Mouse (Mus musculus): ENCODE results near the gene Zfp105.

Zfp105 gene

DNA sequence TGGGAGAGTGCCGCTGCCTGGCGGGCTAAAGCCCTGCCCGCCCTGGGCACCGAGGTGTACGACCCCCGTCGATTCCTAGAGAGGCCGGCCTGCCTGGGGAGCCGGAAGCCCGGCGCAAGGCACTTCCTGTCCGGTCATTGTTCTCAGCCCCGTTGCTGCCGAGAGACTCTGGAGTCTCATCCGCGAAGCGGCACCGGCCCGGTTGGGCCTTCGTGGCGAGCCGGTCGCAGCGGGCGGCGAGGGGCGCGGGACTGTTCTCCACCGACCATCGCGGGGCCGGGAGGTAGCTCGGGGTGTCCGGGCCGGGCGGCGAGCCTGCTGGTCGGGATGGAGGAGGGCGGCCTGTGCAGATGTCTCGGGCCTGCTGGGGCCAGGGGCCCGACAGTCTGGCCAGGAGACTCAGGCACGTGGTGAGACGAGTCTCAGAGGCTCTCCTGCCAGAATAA is at the start of gene Zfp105:
Gene Zfp105 (plus strand): TSS at position 137 of the 446 bp plus-strand sequence.
- DNase-seq (ENCODE audit: inconsistent age in 2 of 2, low spot score in 1 of 2) = peak; percentile 70 to 89

DNA sequence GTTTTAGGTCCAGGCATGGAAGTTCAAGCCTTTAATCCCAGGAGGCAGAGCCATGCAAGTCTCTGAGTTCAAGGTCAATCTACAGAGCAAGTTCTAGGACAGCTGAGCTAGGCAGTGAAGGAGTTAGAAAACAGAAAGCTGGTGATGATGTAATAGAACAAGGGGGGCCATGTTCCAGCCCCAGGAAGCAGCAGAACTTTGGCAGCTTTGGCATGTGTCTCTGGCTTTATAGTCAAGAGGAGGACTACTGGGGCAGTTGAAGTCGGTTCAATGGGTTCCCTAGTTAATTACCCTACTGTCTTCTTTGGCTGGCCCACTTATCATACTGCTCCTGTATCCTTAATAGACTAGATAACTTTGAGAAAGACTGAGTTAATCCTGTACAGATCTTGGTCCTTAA is 48.2 kb upstream of the Zfp105 start:
- DNase-seq (ENCODE audit: inconsistent age in 2 of 2, low spot score in 1 of 2) = no peak

DNA sequence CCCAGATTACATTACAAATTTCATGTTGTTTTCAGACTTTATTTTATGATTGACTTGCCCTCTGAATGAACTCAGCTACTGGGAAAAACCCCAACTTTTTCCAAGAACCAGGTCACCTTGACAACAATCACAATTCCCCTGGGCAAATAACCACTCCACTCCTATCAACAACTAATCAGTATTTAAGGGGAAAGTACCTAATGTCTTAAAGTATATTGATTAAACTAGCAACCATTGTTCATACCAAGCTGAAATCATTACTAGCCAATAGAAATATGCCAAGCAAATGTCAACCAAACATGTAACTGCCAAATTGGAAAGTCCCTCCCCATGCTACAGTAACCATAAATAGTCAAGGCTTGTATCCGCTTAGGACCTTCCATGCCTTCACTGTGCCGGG is 47.7 kb upstream of the Zfp105 start:
- no peak for DNase-seq (ENCODE audit: inconsistent age in 2 of 2, low spot score in 1 of 2)

DNA sequence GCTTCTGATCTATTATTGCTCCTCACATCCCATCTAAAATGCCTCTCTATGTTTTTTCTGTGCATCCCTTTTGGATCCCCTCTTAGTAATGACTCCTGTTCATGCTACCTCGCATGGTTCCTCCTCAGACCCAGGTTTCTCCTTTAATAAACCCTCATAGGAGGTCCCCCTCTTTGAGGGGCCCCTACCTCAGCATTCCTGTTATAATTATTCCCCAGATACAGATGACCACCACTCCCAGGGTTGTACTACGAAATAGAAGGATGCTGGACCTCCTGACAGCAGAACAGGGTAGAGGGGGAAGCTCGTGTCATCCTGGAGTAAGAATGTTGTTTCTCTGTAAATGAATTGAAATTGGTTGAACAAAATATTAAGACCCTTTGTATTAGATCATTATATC is 37.5 kb upstream of the Zfp105 start, which contains the start of gene Zkscan7:
Gene Zkscan7 (plus strand): TSS at position 301 of the 400 bp plus-strand sequence.
- no peak for DNase-seq (ENCODE audit: inconsistent age in 2 of 2, low spot score in 1 of 2)

DNA sequence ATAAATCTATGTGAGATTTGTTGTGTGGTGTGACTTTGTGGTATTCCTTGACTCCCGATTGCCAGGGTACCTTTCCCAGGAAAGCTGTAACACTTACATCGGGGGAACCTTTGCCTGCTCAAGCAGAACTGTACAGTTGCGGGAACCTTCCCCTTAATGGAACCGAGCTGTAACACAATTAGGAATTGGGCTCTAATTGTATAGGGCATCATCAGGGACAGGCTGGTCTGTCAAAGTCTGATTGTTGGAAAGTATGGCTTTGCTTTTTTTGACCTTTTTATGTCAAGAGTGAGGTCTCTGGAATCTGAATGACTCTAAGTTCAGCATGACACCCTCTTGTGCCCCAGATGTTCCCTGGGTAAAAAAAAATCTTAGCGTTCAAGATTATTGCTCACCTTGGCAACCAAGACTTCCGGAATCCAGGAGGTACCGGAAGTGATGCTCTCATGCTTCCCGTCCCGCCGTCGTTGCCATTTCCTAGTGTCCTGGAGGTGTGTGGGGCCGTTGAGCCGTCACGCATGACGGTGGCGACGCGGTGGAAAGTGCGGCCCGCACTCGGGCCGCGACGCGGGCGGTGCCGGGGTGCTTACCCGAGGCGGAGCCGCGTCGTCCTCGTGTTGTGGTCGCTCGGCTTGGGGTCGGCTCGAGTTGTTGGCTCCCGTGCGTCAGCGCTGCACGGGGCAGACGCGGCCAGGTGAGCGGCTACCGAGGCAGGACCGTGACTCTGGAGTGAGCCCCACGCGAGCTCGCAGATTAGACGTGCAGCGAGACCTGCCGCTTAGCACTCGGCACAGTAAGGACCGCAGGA is 36.3 kb upstream of the Zfp105 start:
- peak; percentile 70 to 90 for DNase-seq (ENCODE audit: inconsistent age in 2 of 2, low spot score in 1 of 2)

DNA sequence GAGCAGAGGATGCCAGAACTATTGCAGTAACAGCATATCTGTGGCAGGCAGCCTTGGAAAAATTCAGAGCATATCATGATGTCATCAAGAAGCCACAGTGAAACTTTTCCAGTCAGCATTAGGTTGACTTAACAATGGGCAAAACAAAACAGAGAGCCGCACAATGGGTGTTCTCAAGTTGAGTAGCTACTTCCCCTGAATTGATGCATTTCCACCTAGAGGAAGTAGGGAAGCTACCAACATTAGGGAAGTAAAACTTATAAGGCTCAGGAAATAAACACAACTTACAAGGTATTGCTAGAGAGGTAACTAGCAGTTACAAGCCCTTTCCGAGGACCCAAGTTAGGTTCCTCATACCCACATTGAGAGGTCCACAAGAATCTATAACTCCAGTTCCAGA is 21.8 kb upstream of the Zfp105 start:
- no peak for DNase-seq (ENCODE audit: inconsistent age in 2 of 2, low spot score in 1 of 2)

DNA sequence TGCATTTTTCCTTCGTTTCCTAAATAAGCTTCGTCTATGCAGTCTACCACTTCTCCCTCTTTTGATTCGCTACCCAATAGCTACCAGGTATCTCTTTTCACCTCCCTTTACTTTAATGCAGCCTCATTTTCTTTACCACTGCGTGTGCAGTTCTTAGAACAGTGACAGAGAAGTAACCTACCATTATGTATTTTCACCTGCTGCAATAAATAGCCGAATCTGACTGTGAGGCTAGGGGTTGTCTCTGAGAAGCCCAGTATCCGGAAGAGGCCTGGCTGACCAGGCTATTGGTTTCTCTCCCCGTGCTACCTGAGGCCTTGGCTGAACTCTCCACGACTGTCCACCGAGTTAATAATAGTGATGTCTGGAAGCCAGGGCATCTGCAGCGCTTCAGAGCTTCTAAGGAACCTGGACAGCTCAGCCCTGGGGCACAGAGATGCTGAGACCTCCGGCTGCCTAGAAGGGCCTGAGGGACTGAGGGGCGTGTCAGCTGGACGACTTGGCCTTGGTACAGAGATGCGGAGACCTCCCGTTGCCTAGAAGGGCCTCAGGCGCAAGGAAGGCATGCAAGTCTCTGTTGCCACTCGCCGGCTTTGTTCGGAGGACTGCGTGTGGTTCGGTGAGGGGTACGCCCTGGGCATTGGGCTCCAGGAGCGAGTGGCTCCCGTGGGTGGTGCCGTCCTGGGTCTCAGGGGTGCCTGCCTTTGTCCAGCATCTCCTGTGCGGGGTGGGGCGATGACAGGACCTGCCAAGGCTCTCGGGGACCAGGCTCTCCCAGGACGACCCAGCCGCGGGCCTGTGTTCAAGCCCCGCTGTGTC is 19.9 kb upstream of the Zfp105 start:
- peak; percentile 56 to 78 for DNase-seq (ENCODE audit: inconsistent age in 2 of 2, low spot score in 1 of 2)

DNA sequence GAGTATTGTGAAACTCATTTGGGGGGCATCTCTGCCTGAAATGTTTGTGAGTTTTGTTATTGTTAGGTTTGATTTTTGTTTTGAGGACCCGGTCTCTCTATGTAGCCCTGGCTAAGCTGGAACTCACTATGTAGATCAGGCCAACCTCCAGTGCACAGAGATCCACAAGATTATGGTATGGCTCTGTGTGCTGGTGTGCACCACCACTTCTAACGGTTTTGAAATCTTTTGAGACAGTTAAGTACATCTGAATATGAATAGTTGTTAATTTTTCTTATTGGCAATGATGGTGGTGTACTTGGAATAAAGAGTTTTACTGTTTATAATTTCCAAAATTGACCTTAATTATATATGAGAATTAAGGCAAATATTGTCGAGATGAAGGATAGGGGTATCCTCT is 436 bp upstream of the Zfp105 start:
- no peak for DNase-seq (ENCODE audit: inconsistent age in 2 of 2, low spot score in 1 of 2)

DNA sequence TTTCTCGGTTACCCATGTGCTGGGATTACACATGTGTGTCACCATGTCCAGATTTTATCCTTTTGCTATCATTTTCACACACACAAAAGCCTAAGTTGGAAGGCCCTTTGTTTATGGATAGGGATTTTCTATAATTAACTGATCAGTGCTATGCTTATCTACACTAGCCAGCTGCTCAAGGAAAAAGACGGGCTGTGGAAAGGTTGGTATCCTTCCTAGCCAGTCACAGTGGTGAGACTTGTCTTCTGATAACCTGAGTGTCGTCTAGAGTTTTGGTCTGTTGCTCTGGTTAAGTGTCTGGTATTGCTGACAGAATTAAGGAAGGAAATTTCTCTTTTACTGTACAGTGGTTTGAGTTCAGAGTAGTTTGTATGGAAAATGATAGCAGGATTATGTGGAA is 6.0 kb downstream of the Zfp105 start:
- DNase-seq (ENCODE audit: inconsistent age in 2 of 2, low spot score in 1 of 2) = no peak

DNA sequence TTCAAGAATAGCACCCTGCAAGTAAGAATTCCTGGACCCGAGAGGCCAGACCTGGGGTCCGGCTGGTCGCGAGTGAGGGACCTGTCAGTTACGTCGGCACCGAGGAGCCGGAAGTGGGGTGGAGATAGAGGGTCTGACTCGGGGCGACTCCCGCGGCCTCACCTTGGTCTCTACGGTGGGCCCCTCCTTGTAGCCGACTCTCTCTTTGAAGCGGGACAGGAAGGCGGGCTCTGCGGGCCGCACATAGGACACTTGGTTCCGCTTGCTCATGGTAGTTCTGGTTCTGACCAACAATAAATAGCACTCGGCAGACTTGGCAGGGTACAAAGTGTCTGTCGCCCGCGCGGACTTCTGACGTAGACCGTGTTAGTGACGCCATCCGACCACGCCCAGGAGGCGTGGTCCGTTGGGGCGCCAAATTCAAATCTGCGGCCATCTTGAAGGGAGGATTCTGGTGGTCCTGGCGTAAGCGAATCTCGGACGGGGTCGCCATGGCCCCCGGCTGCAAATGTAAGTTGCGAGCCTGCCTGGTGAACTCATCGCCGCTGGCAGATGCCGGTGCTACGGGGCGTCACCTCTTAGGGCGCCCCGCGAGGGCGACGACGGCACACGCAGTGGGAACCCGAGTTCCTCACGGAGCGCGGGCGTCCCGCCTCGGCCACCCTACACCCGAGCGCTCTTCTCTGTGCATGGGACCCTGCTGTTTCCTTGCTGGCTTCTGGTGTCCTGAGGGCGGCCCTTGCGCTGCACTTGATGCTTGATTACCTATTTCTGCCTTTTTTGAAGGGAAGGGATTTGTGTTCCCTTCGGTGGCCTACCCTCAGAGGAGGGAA is 28.0 kb downstream of the Zfp105 start, which contains the start of the genes 1110059G10Rik and Kif15:
Gene 1110059G10Rik (minus strand): TSS at position 358 of the 833 bp plus-strand sequence.
Gene Kif15 (plus strand): TSS at position 404 of the 833 bp plus-strand sequence.
- DNase-seq (ENCODE audit: inconsistent age in 2 of 2, low spot score in 1 of 2) = peak; percentile 91 to 98

All from adrenal gland, adult (tissue).